Mouse (Mus musculus): ENCODE results near the gene Mllt1.

GRCm38 (mm10) chr17:56979524-56979923, 44.3 kb upstream of the Mllt1 start:
- no peak for TF ChIP-seq CTCF (IDR thresholded peaks at IDR 0.05; ENCODE audit: borderline replicate concordance, extremely low read depth, insufficient read depth, insufficient read length)
- TF ChIP-seq POLR2A (IDR thresholded peaks at IDR 0.05; ENCODE audit: borderline replicate concordance, extremely low read depth, insufficient read depth, insufficient read length, poor library complexity, severe bottlenecking) = no peak

Data from brain, embryonic 14.5 days (tissue).